9 mouse cellular contexts compared by ENCODE assay signal in genomic region chr11:22710596-22710995, GRCm38 (mm10).
DNase-seq lines count a peak whose midpoint lies in the region; ATAC-seq and TF ChIP-seq lines count a peak whose summit lies in the region.
"Had no signal": no experiment of that assay in that cellular context is flagged by ENCODE, and none has a peak within 500 bp of the region (broad histone marks: within the 10 kb centered on the region; RNA-seq: fewer than 3 reads in every experiment).

No protein-coding gene starts in this region.

- H3K4me2 ChIP-seq in liver, embryonic 14.5 days (ENCODE audit: low read depth), result no peak overlapping the region

- no peaks in the 10 kb centered on the region for H3K27me3 ChIP-seq in liver, embryonic 14.5 days (ENCODE audit: control insufficient read depth, insufficient read depth, low read length)

- no peaks in the 10 kb centered on the region for H3K9me3 ChIP-seq in liver, embryonic 14.5 days (ENCODE audit: control insufficient read depth, low read length)
- H3K9me3 ChIP-seq: G1E had no signal

- no peaks in the 10 kb centered on the region for H3K36me3 ChIP-seq in liver, embryonic 14.5 days (replicated peaks; ENCODE audit: control insufficient read depth, insufficient read depth, low read depth)
- H3K36me3 ChIP-seq: G1E had no signal

- peak; percentile 38 for DNase-seq in adrenal gland, adult 8-10 months
- DNase-seq in adrenal gland, postnatal 4 days (ENCODE audit: low spot score in 2 of 2), result no peak
- no peak for DNase-seq in left cerebral cortex, adult 2 months (ENCODE audit: extremely low spot score in 1 of 2, low spot score in 2 of 2)
- DNase-seq in left cerebral cortex, postnatal 4 days, result no peak
- peak; percentile 46 for DNase-seq in embryo, embryonic 10.5 days (ENCODE audit: low spot score)
- DNase-seq in liver, embryonic 14.5 days (ENCODE audit: low read depth in 3 of 3, low spot score in 3 of 3), result peak in 2 of 3 experiments; percentile 9 to 32
- no peak for DNase-seq in right cerebral cortex, postnatal 4 days

- no peak overlapping the region for H3K4me3 ChIP-seq in left cerebral cortex, adult 2 months
- no peak overlapping the region for H3K4me3 ChIP-seq in liver, embryonic 14.5 days (ENCODE audit: insufficient read depth in 1 of 2, low read depth in 2 of 2, low read length in 2 of 2)

- 0 out of 2 replicates have a peak, but pooled peaks have one; percentile 39 for ATAC-seq in liver, embryonic 14.5 days (ENCODE audit: insufficient read depth)
- peak; percentile 96 for ATAC-seq in neutrophil, adult 5-6 weeks (ENCODE audit: extremely low read depth, insufficient number of reproducible peaks, low FRiP score, poor library complexity, severe bottlenecking)

- H3K9ac ChIP-seq in liver, embryonic 14.5 days (replicated peaks), result no peak overlapping the region

- 77% methylated on average over 2 of the region's 2 CpGs for WGBS in liver, embryonic 14.5 days (ENCODE audit: insufficient replicate concordance)

- intact Hi-C loops in left cerebral cortex, adult 2 months (cut with DNase I), result no loop called here
- intact Hi-C loops in left cerebral cortex, postnatal 4 days (cut with DNase I), result no loop called here

- TF ChIP-seq EP300 in liver, embryonic 14.5 days (IDR thresholded peaks at IDR 0.05; ENCODE audit: low read depth), result no peak

- H3K4me1 ChIP-seq in liver, embryonic 14.5 days (replicated peaks; ENCODE audit: control insufficient read depth in 2 of 2, insufficient read depth in 2 of 2, low read length in 1 of 2), result no peaks in the 10 kb centered on the region

- peak; percentile 52 for TF ChIP-seq CTCF in left cerebral cortex, adult 2 months (IDR thresholded peaks at IDR 0.05)
- TF ChIP-seq CTCF in liver, embryonic 14.5 days (IDR thresholded peaks at IDR 0.05; ENCODE audit: low read depth), result peak; percentile 31

- H3K27ac ChIP-seq in left cerebral cortex, adult 2 months, result no peak overlapping the region
- H3K27ac ChIP-seq in liver, embryonic 14.5 days, result no peak overlapping the region

Comparison
In these comparisons a context has a peak if more than half of its experiments do, and no peak if none do; other contexts are left out.
1. DNase-seq: peak in adrenal gland, adult 8-10 months (single experiment), embryo, embryonic 10.5 days (single experiment) and liver, embryonic 14.5 days (2 of 3); none in adrenal gland, postnatal 4 days (0 of 2), left cerebral cortex, adult 2 months (0 of 2), left cerebral cortex, postnatal 4 days (single experiment) and right cerebral cortex, postnatal 4 days (single experiment).